Mouse (Mus musculus) ovary, adult 18-20 months (tissue): ENCODE measurements around the gene Gm572.

ENCODE experiments used
- DNase-seq: peaks from one replicate; pipeline ENCODE4 v3.0.0; 2022; ENCODE audit warnings: low spot score, mixed read lengths

The Gm572 gene

GRCm38 (mm10) chr4:148625756-148626622 is 17.1 kb upstream of the Gm572 start:
- DNase-seq: no peak

- DNase-seq: peak; percentile 91
These were observed 16.4 kb upstream of the Gm572 start, which contains the start of gene Tardbp for GRCm38 (mm10) chr4:148626623-148627185. TSS of gene Tardbp (minus strand) at chr4:148627019.

- DNase-seq: no peak
These were observed 15.9 kb upstream of the Gm572 start for GRCm38 (mm10) chr4:148627246-148627645.

GRCm38 (mm10) chr4:148632013-148632692 is 11.0 kb upstream of the Gm572 start:
- DNase-seq: no peak

GRCm38 (mm10) chr4:148633395-148634061 is 9.6 kb upstream of the Gm572 start:
- DNase-seq: no peak

- DNase-seq: no peak
These were observed 7.8 kb upstream of the Gm572 start for GRCm38 (mm10) chr4:148635309-148635708.

- no peak for DNase-seq
These were observed 4.8 kb upstream of the Gm572 start for GRCm38 (mm10) chr4:148638302-148638701.

- no peak for DNase-seq
These were observed 3.7 kb upstream of the Gm572 start for GRCm38 (mm10) chr4:148639455-148639854.

- DNase-seq: no peak
These were observed 2.0 kb upstream of the Gm572 start for GRCm38 (mm10) chr4:148641121-148641520.

- DNase-seq: no peak
These were observed 1.0 kb downstream of the Gm572 start for GRCm38 (mm10) chr4:148644157-148644511.

- no peak for DNase-seq
These were observed 1.8 kb downstream of the Gm572 start for GRCm38 (mm10) chr4:148644926-148645325.

GRCm38 (mm10) chr4:148646616-148647015 is 3.5 kb downstream of the Gm572 start:
- DNase-seq: no peak

- no peak for DNase-seq
These were observed 6.2 kb downstream of the Gm572 start for GRCm38 (mm10) chr4:148649309-148649708.

- DNase-seq: no peak
These were observed 7.9 kb downstream of the Gm572 start for GRCm38 (mm10) chr4:148651045-148651444.

GRCm38 (mm10) chr4:148654701-148655398 is 11.7 kb downstream of the Gm572 start:
- DNase-seq: no peak

- no peak for DNase-seq
These were observed 13.7 kb downstream of the Gm572 start for GRCm38 (mm10) chr4:148656691-148657258.

- no peak for DNase-seq
These were observed 14.7 kb downstream of the Gm572 start for GRCm38 (mm10) chr4:148657776-148658175.

GRCm38 (mm10) chr4:148660174-148660573 is 17.1 kb downstream of the Gm572 start:
- DNase-seq: no peak

GRCm38 (mm10) chr4:148662168-148662965 is 19.2 kb downstream of the Gm572 start:
- DNase-seq: no peak

GRCm38 (mm10) chr4:148663326-148663725 is 20.2 kb downstream of the Gm572 start:
- no peak for DNase-seq

- no peak for DNase-seq
These were observed 20.9 kb downstream of the Gm572 start for GRCm38 (mm10) chr4:148664021-148664420.
